Mouse (Mus musculus) liver, adult 2 months (tissue): ENCODE results near the gene Fen1.

Experiments used
- CTCF ChIP-seq: fragments of 200-500 bp; IDR thresholded peaks from 2 replicates; pipeline ENCODE4 v1.5.1; 2011; ENCODE audit warnings: low read depth, low read length, control low read depth
- POLR2A ChIP-seq: fragments of 200-500 bp; IDR thresholded peaks from 2 replicates; pipeline ENCODE4 v1.6.1; 2011; ENCODE audit warnings: low read length, control low read depth; ENCODE audit not compliant: insufficient read depth; ENCODE audit errors: extremely low read depth

- TF ChIP-seq CTCF = no peak
- TF ChIP-seq POLR2A = no peak
Measured at GRCm38 (mm10) chr19:10170466-10170865, 33.5 kb downstream of the Fen1 start.
